Mouse (Mus musculus) spleen, adult 2 months (tissue): Measurements from ENCODE around the gene Defb6. TPM values are rescaled to one million over a fixed set of nuclear protein-coding genes. Genes with fewer than 3 reads are reported as not detected.

Source experiments
- DNase-seq, 2 experiments: peaks; one replicate each; pipeline versions ENCODE4 v3.0.0 to v3.0.0-alpha.2; 2012 to 2021; ENCODE audit warnings: low spot score in 2 of 2, low read depth in 1 of 2
- H3K27ac ChIP-seq: fragments of 200-500 bp; 2 replicates; pipeline ENCODE4 v1.5.1; 2012; ENCODE audit warnings: low read length, inconsistent platforms; ENCODE audit not compliant: insufficient read depth
- H3K27me3 ChIP-seq: fragments of 200-500 bp; 2 replicates; pipeline ENCODE4 v1.6.1; 2012; ENCODE audit warnings: mild to moderate bottlenecking, moderate library complexity, low read length, inconsistent platforms; ENCODE audit not compliant: control insufficient read depth, insufficient read depth
- H3K36me3 ChIP-seq: fragments of 200-500 bp; 2 replicates; pipeline ENCODE4 v1.6.1; 2012; ENCODE audit warnings: mild to moderate bottlenecking, low read length, inconsistent platforms; ENCODE audit not compliant: control insufficient read depth, insufficient read depth
- H3K4me1 ChIP-seq: fragments of 200-500 bp; 2 replicates; pipeline ENCODE4 v1.6.1; 2011; ENCODE audit warnings: inconsistent platforms; ENCODE audit not compliant: control insufficient read depth, insufficient read depth, insufficient read length
- H3K4me3 ChIP-seq: fragments of 200-500 bp; 2 replicates; pipeline ENCODE4 v1.5.1; 2011; ENCODE audit warnings: mild to moderate bottlenecking, inconsistent platforms; ENCODE audit not compliant: insufficient read depth, insufficient read length; ENCODE audit errors: extremely low read depth
- CTCF ChIP-seq: fragments of 200-500 bp; IDR thresholded peaks from 2 replicates; pipeline ENCODE4 v1.5.1; 2011; ENCODE audit warnings: mild to moderate bottlenecking, inconsistent platforms; ENCODE audit not compliant: insufficient read depth, insufficient read length, insufficient replicate concordance; ENCODE audit errors: extremely low read depth
- POLR2A ChIP-seq: fragments of 200-500 bp; IDR thresholded peaks from 2 replicates; pipeline ENCODE4 v1.6.1; 2011; ENCODE audit warnings: low read depth, low read length, inconsistent platforms
- WGBS: fragments of 180-500 bp; shearing (Covaris S2); methylation state at CpG from one replicate; pipeline ENCODE4 v1.1.7; 2018; 5-methylcytosine and 5-hydroxymethylcytosine counted together
- polyA plus RNA-seq: library from polyadenylated mRNA; depleted of rRNA; stranded (reverse); fragments of >200 nt; gene quantifications from 2 replicates; pipeline ENCODE4 v1.2.3, GENCODE M21; 2012; rRNA removed

Defb6 gene
- not detected in 2 replicates for polyA plus RNA-seq

DNA sequence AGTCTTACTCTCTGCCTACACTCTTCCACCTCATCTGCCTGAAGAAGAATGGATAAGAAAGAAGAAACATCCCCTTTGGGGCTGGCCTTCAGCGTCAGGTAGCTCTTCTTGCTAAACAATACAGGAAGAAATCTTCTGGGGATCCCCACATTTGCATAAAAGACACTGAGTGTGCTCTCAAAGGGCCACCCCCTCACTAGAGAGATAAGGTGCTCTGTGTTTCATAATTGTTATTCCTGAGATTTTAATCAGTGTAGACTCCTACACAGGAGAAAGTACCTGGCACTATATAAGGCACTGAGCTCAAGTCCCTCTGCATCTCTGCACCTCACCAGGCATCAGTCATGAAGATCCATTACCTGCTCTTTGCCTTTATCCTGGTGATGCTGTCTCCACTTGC is at the start of gene Defb6:
TSS of gene Defb6 (plus strand) at position 318 of the 400 bp plus-strand sequence.
- Histone ChIP-seq H3K36me3 (no peaks in the 10 kb centered on the region), H3K27ac (no peak within 1 kb of the TSS), H3K27me3 (no peaks in the 10 kb centered on the region), H3K4me3 (no peak within 1 kb of the TSS), H3K4me1 (no peaks in the 10 kb centered on the region)
- no peak for DNase-seq
- TF ChIP-seq CTCF (no peak), POLR2A (no peak)
- WGBS: 68% methylated on average over 1 of the region's 1 CpGs

- TF ChIP-seq POLR2A (no peak), CTCF (no peak)
- Histone ChIP-seq H3K27me3 (no peaks in the 10 kb centered on the region), H3K27ac (no peak overlapping the region), H3K36me3 (no peaks in the 10 kb centered on the region), H3K4me1 (no peaks in the 10 kb centered on the region), H3K4me3 (no peak overlapping the region)
- DNase-seq: no peak
- WGBS: 74% methylated on average over 1 of the region's 1 CpGs
Observed at GRCm38 (mm10) chr8:19238101-19238500, 12.8 kb downstream of the Defb6 start.

DNA sequence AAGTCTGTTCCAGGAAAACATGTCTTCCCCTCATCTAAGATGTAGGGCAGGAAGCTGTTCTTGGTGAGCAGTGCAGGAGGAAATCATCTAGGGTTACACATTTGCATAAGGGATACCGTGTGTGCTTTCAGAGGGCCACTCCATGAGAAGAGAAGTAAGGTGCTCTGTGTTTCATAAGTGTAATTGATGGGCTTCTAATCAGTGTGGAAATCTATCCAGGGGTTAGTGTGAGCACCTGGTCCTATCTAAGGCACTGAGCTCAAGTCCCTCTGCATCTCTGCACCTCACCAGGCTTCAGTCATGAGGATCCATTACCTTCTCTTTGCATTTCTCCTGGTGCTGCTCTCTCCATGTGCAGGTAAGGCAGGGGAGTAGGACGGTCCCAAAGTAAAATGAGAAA is 14.3 kb downstream of the Defb6 start, which contains the start of gene Defb46:
TSS of gene Defb46 (plus strand) at position 301 of the 400 bp plus-strand sequence.
- H3K4me3 ChIP-seq: no peak within 1 kb of the TSS
- TF ChIP-seq CTCF: no peak
- no peak for TF ChIP-seq POLR2A
- H3K36me3 ChIP-seq: no peaks in the 10 kb centered on the region
- no peak within 1 kb of the TSS for H3K27ac ChIP-seq
- no peaks in the 10 kb centered on the region for H3K4me1 ChIP-seq
- no peaks in the 10 kb centered on the region for H3K27me3 ChIP-seq
- WGBS: 68% methylated on average over 2 of the region's 2 CpGs
- DNase-seq: no peak

GRCm38 (mm10) chr8:19247280-19247679 is 22.0 kb downstream of the Defb6 start, which contains the start of gene Defb5:
TSS of gene Defb5 (plus strand) at chr8:19247580.
- TF ChIP-seq CTCF (no peak), POLR2A (no peak)
- no peak within 1 kb of the TSS for H3K4me3 ChIP-seq
- no peak within 1 kb of the TSS for H3K27ac ChIP-seq
- H3K27me3 ChIP-seq: no peaks in the 10 kb centered on the region
- DNase-seq: no peak
- no peaks in the 10 kb centered on the region for H3K4me1 ChIP-seq
- no peaks in the 10 kb centered on the region for H3K36me3 ChIP-seq
- 93% methylated on average over 5 of the region's 5 CpGs for WGBS

DNA sequence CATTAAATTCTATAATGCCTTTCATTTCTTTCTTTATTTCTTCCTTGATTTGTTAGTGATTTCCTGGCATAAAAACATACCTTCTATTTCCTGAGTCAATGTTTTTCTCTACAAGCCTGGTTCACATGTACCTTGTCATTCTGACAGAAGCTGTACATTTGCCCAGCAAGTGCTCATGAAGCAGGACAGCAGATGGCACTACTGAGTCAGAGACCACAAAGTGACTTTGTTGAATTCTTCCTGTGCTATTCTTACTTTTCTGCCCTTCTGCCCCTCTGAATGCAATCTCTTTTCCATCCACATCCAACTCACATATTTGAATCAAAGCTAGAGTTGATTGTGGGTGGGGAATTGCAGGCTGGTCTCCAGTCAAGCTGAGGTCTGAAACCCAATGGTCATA is 32.9 kb downstream of the Defb6 start:
- Histone ChIP-seq H3K4me3 (no peak overlapping the region), H3K4me1 (no peaks in the 10 kb centered on the region), H3K27ac (no peak overlapping the region), H3K36me3 (no peaks in the 10 kb centered on the region), H3K27me3 (no peaks in the 10 kb centered on the region)
- TF ChIP-seq CTCF (no peak), POLR2A (no peak)
- DNase-seq: no peak

GRCm38 (mm10) chr8:19259667-19260066 is 34.4 kb downstream of the Defb6 start:
- Histone ChIP-seq H3K4me3 (no peak overlapping the region), H3K27ac (no peak overlapping the region), H3K36me3 (no peaks in the 10 kb centered on the region), H3K27me3 (no peaks in the 10 kb centered on the region), H3K4me1 (no peaks in the 10 kb centered on the region)
- TF ChIP-seq CTCF (no peak), POLR2A (no peak)
- WGBS: 38% methylated on average over 3 of the region's 3 CpGs
- DNase-seq: no peak

Other genes starting within 250 kb of the Defb6 start
- not detected in 2 replicates for gene Defb40, start 247.2 kb upstream of the Defb6 start, polyA plus RNA-seq
- not detected in 2 replicates for gene Defb37, start 234.4 kb upstream of the Defb6 start, polyA plus RNA-seq
- not detected in 2 replicates for gene Defb38, start 198.9 kb upstream of the Defb6 start, polyA plus RNA-seq
- not detected in 2 replicates for gene Defb39, start 160.7 kb upstream of the Defb6 start, polyA plus RNA-seq
- gene Defb12, start 110.6 kb upstream of the Defb6 start, polyA plus RNA-seq: not detected in 2 replicates
- gene Defb34, start 101.7 kb upstream of the Defb6 start, polyA plus RNA-seq: not detected in 2 replicates
- not detected in 2 replicates for gene Gm45826, start 84.7 kb upstream of the Defb6 start, polyA plus RNA-seq
- not detected in 2 replicates for gene Defb14, start 31.1 kb upstream of the Defb6 start, polyA plus RNA-seq
- not detected in 2 replicates for gene Defb4, start 26.8 kb upstream of the Defb6 start, polyA plus RNA-seq
- gene Defb46, start 14.4 kb downstream of the Defb6 start, polyA plus RNA-seq: not detected in 2 replicates
- not detected in 2 replicates for gene Defb5, start 22.1 kb downstream of the Defb6 start, polyA plus RNA-seq
- not detected in 2 replicates for gene Defb3, start 67.9 kb downstream of the Defb6 start, polyA plus RNA-seq
- not detected in 2 replicates for gene Defb8, start 222.1 kb downstream of the Defb6 start, polyA plus RNA-seq